Mouse (Mus musculus): ENCODE results near the gene Wnt5b.

GRCm38 (mm10) chr6:119514085-119514484 is 30.1 kb downstream of the Wnt5b start:
- TF ChIP-seq CTCF (IDR thresholded peaks at IDR 0.05; ENCODE audit: borderline replicate concordance, extremely low read depth, insufficient read depth, insufficient read length) (no peak), POLR2A (IDR thresholded peaks at IDR 0.05; ENCODE audit: borderline replicate concordance, extremely low read depth, insufficient read depth, insufficient read length, poor library complexity, severe bottlenecking) (no peak)

Measured in brain, embryonic 14.5 days (tissue).